Mouse (Mus musculus) limb, embryonic 10.5 days (tissue): ENCODE measurements around the gene Zfp202. TPM values are rescaled to one million over a fixed set of nuclear protein-coding genes. Genes with fewer than 3 reads are reported as not detected.
"Not testable (repeated sequence)": the region's sequence is repeated elsewhere in the genome, so short reads cannot be mapped to it uniquely, and the experiment has no call there.

ENCODE experiments used
- DNase-seq: peaks from one replicate; pipeline ENCODE4 v3.0.0-alpha.2; 2017; ENCODE audit warnings: low spot score
- H3K27ac ChIP-seq: fragments of 300-500 bp; sonication (generic); 2 replicates; pipeline ENCODE4 v1.5.1; 2016; ENCODE audit warnings: mild to moderate bottlenecking
- H3K27me3 ChIP-seq: fragments of 300-500 bp; sonication (generic); 2 replicates; pipeline ENCODE4 v1.6.1; 2016; ENCODE audit warnings: low read depth, mild to moderate bottlenecking; ENCODE audit not compliant: poor library complexity, severe bottlenecking
- H3K36me3 ChIP-seq: fragments of 300-500 bp; sonication (generic); 2 replicates; pipeline ENCODE4 v1.6.1; 2016; ENCODE audit warnings: mild to moderate bottlenecking, moderate library complexity
- H3K4me1 ChIP-seq: fragments of 300-500 bp; sonication (generic); 2 replicates; pipeline ENCODE4 v1.6.1; 2016
- H3K4me3 ChIP-seq: fragments of 300-500 bp; sonication (generic); 2 replicates; pipeline ENCODE4 v1.5.1; 2016; ENCODE audit warnings: mild to moderate bottlenecking, moderate library complexity
- H3K9me3 ChIP-seq: fragments of 300-500 bp; sonication (generic); replicated peaks from 2 replicates; pipeline ENCODE4 v1.6.1; 2016; ENCODE audit warnings: mild to moderate bottlenecking
- WGBS: fragments of 180-500 bp; shearing (Covaris S2); methylation state at CpG from one replicate; pipeline ENCODE4 v1.1.7; 2016; 5-methylcytosine and 5-hydroxymethylcytosine counted together
- polyA plus RNA-seq: library from polyadenylated mRNA; unstranded; fragments of >200 nt; fragmentation: Nextera tagmentation; extraction: Ambion mirVana; gene quantifications from 2 replicates; pipeline ENCODE4 v1.2.1, GENCODE M21; 2016

Zfp202 gene
- 7.5 and 8.4 TPM in 2 replicates for polyA plus RNA-seq

- DNase-seq: peak; percentile 90
- Histone ChIP-seq H3K27ac (peak within 1 kb of the TSS; percentile 95), H3K4me3 (peak within 1 kb of the TSS; percentile 90), H3K36me3 (0 out of 2 replicates have a peak, but pooled peaks cover 12% of the 10 kb centered on the region), H3K4me1 (peaks cover 15% of the 10 kb centered on the region), H3K27me3 (no peaks in the 10 kb centered on the region), H3K9me3 (no peaks in the 10 kb centered on the region)
- under 1% methylated on average over 49 of the region's 63 CpGs for WGBS
Observed at GRCm38 (mm10) chr9:40192098-40193038, at the start of gene Zfp202. TSS of gene Zfp202 (plus strand) at chr9:40192316.

- Histone ChIP-seq H3K4me1 (no peaks in the 10 kb centered on the region), H3K9me3 (no peaks in the 10 kb centered on the region), H3K27me3 (no peaks in the 10 kb centered on the region), H3K36me3 (no peaks in the 10 kb centered on the region), H3K4me3 (no peak overlapping the region), H3K27ac (no peak overlapping the region)
- WGBS: 84% methylated on average over 4 of the region's 4 CpGs
- DNase-seq: no peak
Observed at GRCm38 (mm10) chr9:40155118-40155644, 36.9 kb upstream of the Zfp202 start.

GRCm38 (mm10) chr9:40166446-40166845 is 25.7 kb upstream of the Zfp202 start:
- no peaks in the 10 kb centered on the region for H3K9me3 ChIP-seq
- H3K4me1 ChIP-seq: no peaks in the 10 kb centered on the region
- 82% methylated on average over 1 of the region's 1 CpGs for WGBS
- H3K4me3 ChIP-seq: no peak overlapping the region
- no peaks in the 10 kb centered on the region for H3K27me3 ChIP-seq
- DNase-seq: no peak
- no peaks in the 10 kb centered on the region for H3K36me3 ChIP-seq
- no peak overlapping the region for H3K27ac ChIP-seq

- no peak overlapping the region for H3K4me3 ChIP-seq
- H3K4me1 ChIP-seq: no peaks in the 10 kb centered on the region
- H3K27me3 ChIP-seq: no peaks in the 10 kb centered on the region
- 89% methylated on average over 6 of the region's 6 CpGs for WGBS
- no peaks in the 10 kb centered on the region for H3K9me3 ChIP-seq
- no peak for DNase-seq
- no peak overlapping the region for H3K27ac ChIP-seq
- no peaks in the 10 kb centered on the region for H3K36me3 ChIP-seq
Observed at GRCm38 (mm10) chr9:40177017-40177416, 15.1 kb upstream of the Zfp202 start.

- Histone ChIP-seq H3K4me1 (no peaks in the 10 kb centered on the region), H3K36me3 (no peaks in the 10 kb centered on the region), H3K4me3 (no peak within 1 kb of the TSS), H3K27me3 (no peaks in the 10 kb centered on the region), H3K27ac (no peak within 1 kb of the TSS), H3K9me3 (no peaks in the 10 kb centered on the region)
- DNase-seq: no peak
- 90% methylated on average over 5 of the region's 5 CpGs for WGBS
Observed at GRCm38 (mm10) chr9:40180620-40181019, 11.5 kb upstream of the Zfp202 start, which contains the start of gene Olfr986. TSS of gene Olfr986 (plus strand) at chr9:40180920.

- not testable (repeated sequence) for H3K27ac ChIP-seq, H3K4me1 ChIP-seq, H3K27me3 ChIP-seq, H3K36me3 ChIP-seq, DNase-seq, H3K4me3 ChIP-seq, H3K9me3 ChIP-seq
- WGBS: 79% methylated on average over 2 of the region's 2 CpGs
Observed at GRCm38 (mm10) chr9:40185166-40185565, 7.0 kb upstream of the Zfp202 start.

- H3K27me3 ChIP-seq: no peaks in the 10 kb centered on the region
- H3K9me3 ChIP-seq: no peaks in the 10 kb centered on the region
- 92% methylated on average over 8 of the region's 9 CpGs for WGBS
- 0 out of 2 replicates have a peak, but pooled peaks cover 3% of the 10 kb centered on the region for H3K36me3 ChIP-seq
- DNase-seq: no peak
- H3K27ac ChIP-seq: peak overlapping the region; percentile 95; the same call in 1 of the 2 replicates
- peaks cover 15% of the 10 kb centered on the region for H3K4me1 ChIP-seq
- peak overlapping the region; percentile 90 for H3K4me3 ChIP-seq
Observed at GRCm38 (mm10) chr9:40191086-40191876, 835 bp upstream of the Zfp202 start.

- WGBS: 89% methylated on average over 3 of the region's 3 CpGs
- no peak overlapping the region for H3K27ac ChIP-seq
- no peak for DNase-seq
- no peak overlapping the region for H3K4me3 ChIP-seq
- no peaks in the 10 kb centered on the region for H3K27me3 ChIP-seq
- peaks cover 15% of the 10 kb centered on the region for H3K4me1 ChIP-seq
- H3K36me3 ChIP-seq: peaks cover 17% of the 10 kb centered on the region; the same call in 1 of the 2 replicates
- no peaks in the 10 kb centered on the region for H3K9me3 ChIP-seq
Observed at GRCm38 (mm10) chr9:40195981-40196380, 3.9 kb downstream of the Zfp202 start.

- H3K36me3 ChIP-seq: peaks cover 54% of the 10 kb centered on the region
Observed at GRCm38 (mm10) chr9:40206546-40206950, 14.4 kb downstream of the Zfp202 start.

GRCm38 (mm10) chr9:40210744-40211143 is 18.6 kb downstream of the Zfp202 start:
- H3K36me3 ChIP-seq: peaks cover 64% of the 10 kb centered on the region
- DNase-seq: no peak
- no peak overlapping the region for H3K4me3 ChIP-seq
- H3K4me1 ChIP-seq: no peaks in the 10 kb centered on the region
- H3K27me3 ChIP-seq: no peaks in the 10 kb centered on the region
- 91% methylated on average over 2 of the region's 2 CpGs for WGBS
- no peak overlapping the region for H3K27ac ChIP-seq
- no peaks in the 10 kb centered on the region for H3K9me3 ChIP-seq

More at GRCm38 (mm10) chr9:40206546-40206950, 14.4 kb downstream of the Zfp202 start:
- Histone ChIP-seq H3K4me3 (no peak overlapping the region), H3K4me1 (no peaks in the 10 kb centered on the region), H3K9me3 (no peaks in the 10 kb centered on the region), H3K27ac (no peak overlapping the region), H3K27me3 (no peaks in the 10 kb centered on the region)
- 88% methylated on average over 5 of the region's 5 CpGs for WGBS
- no peak for DNase-seq

- no peaks in the 10 kb centered on the region for H3K9me3 ChIP-seq
- WGBS: 95% methylated on average over 5 of the region's 5 CpGs
- peaks cover 41% of the 10 kb centered on the region for H3K36me3 ChIP-seq
- no peaks in the 10 kb centered on the region for H3K4me1 ChIP-seq
- DNase-seq: no peak
- no peaks in the 10 kb centered on the region for H3K27me3 ChIP-seq
- no peak overlapping the region for H3K4me3 ChIP-seq
- no peak overlapping the region for H3K27ac ChIP-seq
Observed at GRCm38 (mm10) chr9:40214058-40214457, 21.9 kb downstream of the Zfp202 start.

- Histone ChIP-seq H3K9me3 (no peaks in the 10 kb centered on the region), H3K4me3 (no peak overlapping the region), H3K36me3 (peaks cover 15% of the 10 kb centered on the region), H3K27me3 (no peaks in the 10 kb centered on the region), H3K4me1 (no peaks in the 10 kb centered on the region), H3K27ac (no peak overlapping the region)
- no peak for DNase-seq
- 82% methylated on average over 4 of the region's 4 CpGs for WGBS
Observed at GRCm38 (mm10) chr9:40216651-40217050, 24.5 kb downstream of the Zfp202 start.
